ENCODE assay signal across 16 mouse cellular contexts in genomic region chr10:75477034-75477433, GRCm38 (mm10). TPM values are rescaled to one million over a fixed set of nuclear protein-coding genes. Genes with fewer than 3 reads are reported as not detected.
A peak's percentile ranks its signal among the peaks of the same experiment; 100 is the strongest.
DNase-seq lines count a peak whose midpoint lies in the region; ATAC-seq lines count a peak whose summit lies in the region.
"Had no signal": no experiment of that assay in that cellular context is flagged by ENCODE, and none has a peak within 500 bp of the region (broad histone marks: within the 10 kb centered on the region; RNA-seq: fewer than 3 reads in every experiment).

No protein-coding gene starts in this region.

- no peak overlapping the region for H3K27ac ChIP-seq in kidney, embryonic 14.5 days (ENCODE audit: low read depth, low read length)
- H3K27ac ChIP-seq: liver, embryonic 14.5 days; stomach, embryonic 15.5 days had no signal

- no peak overlapping the region for H3K9ac ChIP-seq in kidney, embryonic 14.5 days (ENCODE audit: low read depth, low read length)
- H3K9ac ChIP-seq: liver, embryonic 14.5 days; stomach, embryonic 15.5 days had no signal

- H3K27me3 ChIP-seq in kidney, embryonic 14.5 days (ENCODE audit: control insufficient read depth, insufficient read depth, low read length), result no peaks in the 10 kb centered on the region
- H3K27me3 ChIP-seq: stomach, embryonic 15.5 days had no signal

- no peak overlapping the region for H3K4me3 ChIP-seq in kidney, embryonic 14.5 days (ENCODE audit: low read length)
- H3K4me3 ChIP-seq: stomach, embryonic 15.5 days had no signal

- 53% methylated on average over 9 of the region's 9 CpGs for WGBS in kidney, embryonic 14.5 days

- no peaks in the 10 kb centered on the region for H3K9me3 ChIP-seq in kidney, embryonic 14.5 days (ENCODE audit: control insufficient read depth, low read length)
- H3K9me3 ChIP-seq: G1E; stomach, embryonic 15.5 days had no signal

- H3K4me2 ChIP-seq in kidney, embryonic 14.5 days (replicated peaks; ENCODE audit: low read depth, low read length), result no peak overlapping the region
- H3K4me2 ChIP-seq: midbrain, embryonic 11.5 days; stomach, embryonic 15.5 days had no signal

- no peaks in the 10 kb centered on the region for H3K36me3 ChIP-seq in kidney, embryonic 14.5 days (ENCODE audit: control insufficient read depth, insufficient read depth, low read length)
- H3K36me3 ChIP-seq: G1E; stomach, embryonic 15.5 days had no signal

- ATAC-seq in kidney, embryonic 14.5 days (ENCODE audit: low FRiP score, low TSS enrichment), result 0 out of 2 replicates have a peak, but pooled peaks have one; percentile 39
- ATAC-seq: activated CD4-positive, CD25-positive, alpha-beta regulatory T cell, adult 4 months had no signal

- peaks cover 5% of the 10 kb centered on the region; the same call in 1 of the 2 replicates for H3K4me1 ChIP-seq in kidney, embryonic 14.5 days (ENCODE audit: control insufficient read depth, insufficient read depth, low read length)
- H3K4me1 ChIP-seq: stomach, embryonic 15.5 days had no signal

- DNase-seq in cerebellum, postnatal 10 days, result peak; percentile 32 to 34
- DNase-seq in cerebellum, adult 8-10 months, result no peak
- no peak for DNase-seq in kidney, postnatal 25 days
- DNase-seq in 3134 (ENCODE audit: extremely low read depth, insufficient read length, low spot score), result peak; percentile 22
- peak; percentile 23 to 43 for DNase-seq in adrenal gland, postnatal 36 days
- no peak for DNase-seq in T-cell, adult 2 months (ENCODE audit: low spot score)
- no peak for DNase-seq in frontal cortex, postnatal 14 days (ENCODE audit: low spot score in 2 of 2)
- DNase-seq: B cell, adult 2 months; right cerebral cortex, postnatal 4 days; thymus, postnatal 25 days had no signal

RNA-seq across cellular contexts. Expression of gene Snrpd3, which starts 40.3 kb away (rescaled TPM):
- polyA plus RNA-seq in kidney, embryonic 14.5 days (2014; fragmentation: Nextera tagmentation; extraction: Ambion mirVana), result 178 and 249 TPM in 2 replicates
- 10 to 100 TPM; 81.9 to 98.1 TPM for total RNA-seq in adrenal gland, postnatal 36 days (2021)

RNA-seq across cellular contexts. Expression of gene Gucd1, which starts 40.7 kb away (rescaled TPM):
- polyA plus RNA-seq in kidney, embryonic 14.5 days (2014; fragmentation: Nextera tagmentation; extraction: Ambion mirVana), result 31.7 and 46.9 TPM in 2 replicates
- total RNA-seq in adrenal gland, postnatal 36 days (2021), result 10 to 100 TPM; 29.7 to 42.1 TPM

Comparison
In these comparisons a context has a peak if more than half of its experiments do, and no peak if none do; other contexts are left out.
1. DNase-seq: peak in cerebellum, postnatal 10 days (2 of 2), 3134 (single experiment) and adrenal gland, postnatal 36 days (2 of 2); none in cerebellum, adult 8-10 months (single experiment), kidney, postnatal 25 days (0 of 2), T-cell, adult 2 months (single experiment) and frontal cortex, postnatal 14 days (0 of 2).